Mouse (Mus musculus): ENCODE results near the gene Rps6ka5.

Gene Rps6ka5

GRCm38 (mm10) chr12:100726651-100727050 is at the start of gene Rps6ka5:
Rps6ka5 (minus strand) TSS chr12:100726983.
- 96% methylated on average over 4 of the region's 4 CpGs for WGBS

- 84% methylated on average over 8 of the region's 8 CpGs for whole genome bisulfite sequencing
Measured at GRCm38 (mm10) chr12:100775911-100776581, 49.3 kb upstream of the Rps6ka5 start.

GRCm38 (mm10) chr12:100774756-100775155 is 48.0 kb upstream of the Rps6ka5 start:
- WGBS = 73% methylated on average over 7 of the region's 7 CpGs

- WGBS = 5% methylated on average over 7 of the region's 7 CpGs
Measured at GRCm38 (mm10) chr12:100772230-100772984, 45.6 kb upstream of the Rps6ka5 start.

- 43% methylated on average over 3 of the region's 3 CpGs for WGBS
Measured at GRCm38 (mm10) chr12:100770765-100771164, 44.0 kb upstream of the Rps6ka5 start.

- 97% methylated on average over 6 of the region's 6 CpGs for WGBS
Measured at GRCm38 (mm10) chr12:100769871-100770270, 43.1 kb upstream of the Rps6ka5 start.

- 53% methylated on average over 13 of the region's 13 CpGs for WGBS
Measured at GRCm38 (mm10) chr12:100764329-100765018, 37.7 kb upstream of the Rps6ka5 start.

GRCm38 (mm10) chr12:100762663-100763425 is 36.1 kb upstream of the Rps6ka5 start:
- WGBS = 27% methylated on average over 11 of the region's 11 CpGs

- 65% methylated on average over 4 of the region's 4 CpGs for WGBS
Measured at GRCm38 (mm10) chr12:100757427-100757826, 30.6 kb upstream of the Rps6ka5 start.

GRCm38 (mm10) chr12:100753716-100754115 is 26.9 kb upstream of the Rps6ka5 start:
- WGBS = 78% methylated on average over 1 of the region's 1 CpGs

- 96% methylated on average over 1 of the region's 1 CpGs for WGBS
Measured at GRCm38 (mm10) chr12:100752977-100753376, 26.2 kb upstream of the Rps6ka5 start.

GRCm38 (mm10) chr12:100742468-100742867 is 15.7 kb upstream of the Rps6ka5 start:
- 71% methylated on average over 2 of the region's 2 CpGs for WGBS

- WGBS = 88% methylated on average over 5 of the region's 5 CpGs
Measured at GRCm38 (mm10) chr12:100740313-100740712, 13.5 kb upstream of the Rps6ka5 start.

- WGBS = 54% methylated on average over 4 of the region's 4 CpGs
Measured at GRCm38 (mm10) chr12:100739011-100739570, 12.3 kb upstream of the Rps6ka5 start.

GRCm38 (mm10) chr12:100738498-100738897 is 11.7 kb upstream of the Rps6ka5 start:
- 26% methylated on average over 3 of the region's 3 CpGs for WGBS

- WGBS = 78% methylated on average over 2 of the region's 2 CpGs
Measured at GRCm38 (mm10) chr12:100735581-100735980, 8.8 kb upstream of the Rps6ka5 start.

GRCm38 (mm10) chr12:100735156-100735555 is 8.4 kb upstream of the Rps6ka5 start:
- WGBS = 57% methylated on average over 5 of the region's 5 CpGs

- 47% methylated on average over 14 of the region's 14 CpGs for WGBS
Measured at GRCm38 (mm10) chr12:100728646-100729485, 2.1 kb upstream of the Rps6ka5 start.

GRCm38 (mm10) chr12:100727891-100728290 is 1.1 kb upstream of the Rps6ka5 start:
- WGBS = 68% methylated on average over 7 of the region's 7 CpGs

GRCm38 (mm10) chr12:100725458-100725786 is 1.4 kb downstream of the Rps6ka5 start:
- WGBS = 1% methylated on average over 17 of the region's 17 CpGs
